23 mouse cellular contexts compared by ENCODE assay signal in the genomic region with DNA sequence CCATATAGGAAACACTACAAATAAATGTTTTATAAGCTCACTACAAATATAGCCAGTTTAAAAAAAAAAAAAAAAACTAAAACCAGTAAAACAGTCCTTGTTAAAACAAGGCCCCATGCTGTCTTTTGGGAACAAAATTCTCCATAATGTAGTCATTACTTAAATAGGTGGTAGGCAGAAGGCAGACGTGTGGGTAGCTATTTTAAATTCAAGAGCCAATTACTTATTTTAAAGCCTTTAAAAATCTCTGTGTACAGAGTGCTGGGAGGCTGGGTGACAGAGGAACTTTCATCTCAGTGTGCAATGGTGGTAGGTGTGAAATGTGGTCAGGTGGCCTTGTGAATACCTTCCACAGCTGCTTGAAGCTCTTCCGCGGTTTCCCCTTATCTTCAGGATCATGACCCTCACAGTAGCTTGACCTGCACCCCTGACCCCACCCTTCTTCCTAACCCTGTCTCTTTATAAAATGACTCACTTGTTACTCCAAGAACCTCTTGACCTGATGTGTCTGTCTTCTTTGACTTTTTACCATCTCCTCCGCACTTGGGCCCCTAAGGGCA.
A peak's percentile ranks its signal among the peaks of the same experiment; 100 is the strongest.
DNase-seq lines count a peak whose midpoint lies in the region; ATAC-seq and TF ChIP-seq lines count a peak whose summit lies in the region.
"Had no signal": no experiment of that assay in that cellular context is flagged by ENCODE, and none has a peak within 500 bp of the region (broad histone marks: within the 10 kb centered on the region; RNA-seq: fewer than 3 reads in every experiment).

No protein-coding gene starts in this region.

- peaks cover 9% of the 10 kb centered on the region for H3K4me1 ChIP-seq in ES-Bruce4 (ENCODE audit: control insufficient read depth, insufficient read depth, low read length)
- H3K4me1 ChIP-seq in limb, embryonic 10.5 days: no peaks in the 10 kb centered on the region
- no peaks in the 10 kb centered on the region for H3K4me1 ChIP-seq in kidney, embryonic 16.5 days (ENCODE audit: insufficient read depth, low read length)

- H3K36me3 ChIP-seq in ES-Bruce4 (ENCODE audit: control insufficient read depth, insufficient read depth, low read length, poor library complexity, severe bottlenecking): peaks cover 17% of the 10 kb centered on the region; the same call in 1 of the 2 replicates
- H3K36me3 ChIP-seq in limb, embryonic 10.5 days: no peaks in the 10 kb centered on the region
- no peaks in the 10 kb centered on the region for H3K36me3 ChIP-seq in kidney, embryonic 16.5 days (ENCODE audit: insufficient read depth, low read length)
- H3K36me3 ChIP-seq: embryonic facial prominence, embryonic 15.5 days; forebrain, embryonic 10.5 days; heart, embryonic 15.5 days; hindbrain, embryonic 10.5 days had no signal

- peak; percentile 37 for DNase-seq in heart, adult 11 months
- no peak for DNase-seq in heart, postnatal 4 days
- DNase-seq in limb, embryonic 10.5 days (ENCODE audit: low spot score): no peak
- DNase-seq in embryo, embryonic 11 days: no peak
- DNase-seq: adrenal gland, adult 2 months; adrenal gland, postnatal 25 days; cerebellum, adult 2 months; cerebellum, postnatal 10 days; gastrocnemius, postnatal 10 days; heart, adult 2 months; heart, postnatal 14 days had no signal

- H3K4me2 ChIP-seq in kidney, embryonic 16.5 days (replicated peaks; ENCODE audit: low read depth, low read length): no peak overlapping the region
- H3K4me2 ChIP-seq: embryonic facial prominence, embryonic 15.5 days; heart, embryonic 11.5 days; heart, embryonic 15.5 days; hindbrain, embryonic 14.5 days had no signal

- peak; percentile 24 for ATAC-seq in megakaryocyte, adult 5-6 weeks (ENCODE audit: poor library complexity, severe bottlenecking)
- no peak for ATAC-seq in kidney, embryonic 16.5 days (ENCODE audit: low FRiP score, low TSS enrichment)
- ATAC-seq: forebrain, embryonic 14.5 days; Patski had no signal

- H3K9me3 ChIP-seq in ES-Bruce4 (replicated peaks; ENCODE audit: control insufficient read depth, insufficient read depth, low read length, poor library complexity, severe bottlenecking): no peaks in the 10 kb centered on the region
- H3K9me3 ChIP-seq in limb, embryonic 10.5 days (replicated peaks): no peaks in the 10 kb centered on the region
- H3K9me3 ChIP-seq in kidney, embryonic 16.5 days (ENCODE audit: low read length): no peaks in the 10 kb centered on the region
- H3K9me3 ChIP-seq: embryonic facial prominence, embryonic 15.5 days; forebrain, embryonic 10.5 days; heart, embryonic 15.5 days; hindbrain, embryonic 10.5 days had no signal

- H3K4me3 ChIP-seq in ES-Bruce4 (ENCODE audit: low read depth, low read length): no peak overlapping the region
- no peak overlapping the region for H3K4me3 ChIP-seq in limb, embryonic 10.5 days
- no peak overlapping the region for H3K4me3 ChIP-seq in kidney, embryonic 16.5 days (ENCODE audit: low read length)
- H3K4me3 ChIP-seq: embryonic facial prominence, embryonic 15.5 days; erythroblast, embryonic 14.5 days; forebrain, embryonic 10.5 days; heart, adult 2 months; heart, embryonic 15.5 days; hindbrain, embryonic 10.5 days had no signal

- no peak overlapping the region for H3K9ac ChIP-seq in ES-Bruce4 (ENCODE audit: low read depth, poor library complexity, severe bottlenecking)
- H3K9ac ChIP-seq in kidney, embryonic 16.5 days (replicated peaks; ENCODE audit: low read length): no peak overlapping the region
- H3K9ac ChIP-seq: embryonic facial prominence, embryonic 15.5 days; heart, embryonic 15.5 days; hindbrain, embryonic 14.5 days had no signal

- no peak for TF ChIP-seq EP300 in ES-Bruce4 (IDR thresholded peaks at IDR 0.05; ENCODE audit: insufficient read depth, low read depth, low read length)

- H3K27ac ChIP-seq in ES-Bruce4 (ENCODE audit: insufficient read depth, low read length): peak overlapping the region; percentile 31; the same call in 1 of the 2 replicates
- H3K27ac ChIP-seq in limb, embryonic 10.5 days: no peak overlapping the region
- no peak overlapping the region for H3K27ac ChIP-seq in kidney, embryonic 16.5 days (ENCODE audit: low read length)
- H3K27ac ChIP-seq: embryonic facial prominence, embryonic 15.5 days; forebrain, embryonic 10.5 days; heart, adult 2 months; heart, embryonic 15.5 days; hindbrain, embryonic 10.5 days; hindbrain, embryonic 14.5 days had no signal

- H3K27me3 ChIP-seq in ES-Bruce4 (ENCODE audit: control insufficient read depth, insufficient read depth, low read length, poor library complexity, severe bottlenecking): no peaks in the 10 kb centered on the region
- H3K27me3 ChIP-seq in limb, embryonic 10.5 days (ENCODE audit: low read depth, poor library complexity, severe bottlenecking): peaks cover 17% of the 10 kb centered on the region
- H3K27me3 ChIP-seq in kidney, embryonic 16.5 days (ENCODE audit: insufficient read depth, low read length): no peaks in the 10 kb centered on the region
- H3K27me3 ChIP-seq: embryonic facial prominence, embryonic 15.5 days; Patski had no signal

- WGBS in limb, embryonic 10.5 days: 46% methylated on average over 4 of the region's 4 CpGs
- 62% methylated on average over 4 of the region's 4 CpGs for WGBS in kidney, embryonic 16.5 days

- no peak for TF ChIP-seq POLR2A in ES-Bruce4 (IDR thresholded peaks at IDR 0.05; ENCODE audit: insufficient read depth, low read length)

- no peak for TF ChIP-seq CTCF in ES-Bruce4 (IDR thresholded peaks at IDR 0.05; ENCODE audit: low read depth, low read length)
